Mouse (Mus musculus): ENCODE data around the gene Rbm14.
"Not testable (repeated sequence)": the region's sequence is repeated elsewhere in the genome, so short reads cannot be mapped to it uniquely, and the experiment has no call there.

The Rbm14 gene

DNA sequence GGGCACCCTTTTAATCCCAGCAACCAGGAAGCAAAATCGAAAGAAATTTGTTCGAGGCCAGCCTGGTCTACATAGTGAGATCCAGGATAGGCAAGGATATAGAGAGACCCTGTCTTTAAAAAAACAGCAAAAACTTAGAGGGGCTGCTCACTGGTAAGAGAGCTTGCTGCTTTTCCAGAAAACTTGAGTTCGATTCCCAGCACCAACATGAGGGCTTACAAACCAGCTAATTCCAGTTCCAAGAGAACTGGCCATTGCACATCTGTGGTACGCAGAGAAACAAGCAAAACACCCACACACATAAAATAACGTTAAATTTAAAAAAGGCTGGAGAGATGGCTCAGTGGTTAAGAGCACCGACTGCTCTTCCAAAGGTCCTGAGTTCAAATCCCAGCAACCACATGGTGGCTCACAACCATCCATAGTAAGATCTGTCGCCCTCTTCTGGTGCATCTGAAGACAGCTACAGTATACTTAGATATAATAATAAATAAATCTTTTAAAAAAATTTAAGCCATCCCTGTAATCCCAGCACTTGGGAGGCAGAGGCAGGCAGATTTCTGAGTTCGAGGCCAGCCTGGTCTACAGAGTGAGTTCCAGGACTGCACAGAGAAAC lies 1.0 kb upstream of the Rbm14 start:
- DNase-seq = not testable (repeated sequence)

DNA sequence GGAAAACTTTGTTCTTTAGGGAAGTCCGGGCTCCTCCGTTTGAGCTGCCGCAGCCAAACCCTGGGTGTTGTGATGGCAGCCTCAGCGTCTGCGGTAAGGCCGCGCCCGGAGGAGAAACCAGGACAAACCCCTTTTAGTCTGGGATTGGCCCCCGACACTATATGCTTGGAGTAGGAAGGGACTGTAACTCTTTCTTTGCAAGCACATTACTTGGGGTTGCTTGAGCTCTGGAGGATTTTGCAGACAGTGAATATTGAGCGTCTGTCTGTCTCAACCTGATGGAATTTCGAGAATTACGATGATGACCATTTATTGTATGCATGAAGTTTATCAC lies 442 bp upstream of the Rbm14 start:
- no peak for DNase-seq

GRCm38 (mm10) chr19:4810746-4811062 lies 730 bp downstream of the Rbm14 start:
- no peak for DNase-seq

GRCm38 (mm10) chr19:4810309-4810708 lies 1.1 kb downstream of the Rbm14 start:
- DNase-seq = no peak

DNA sequence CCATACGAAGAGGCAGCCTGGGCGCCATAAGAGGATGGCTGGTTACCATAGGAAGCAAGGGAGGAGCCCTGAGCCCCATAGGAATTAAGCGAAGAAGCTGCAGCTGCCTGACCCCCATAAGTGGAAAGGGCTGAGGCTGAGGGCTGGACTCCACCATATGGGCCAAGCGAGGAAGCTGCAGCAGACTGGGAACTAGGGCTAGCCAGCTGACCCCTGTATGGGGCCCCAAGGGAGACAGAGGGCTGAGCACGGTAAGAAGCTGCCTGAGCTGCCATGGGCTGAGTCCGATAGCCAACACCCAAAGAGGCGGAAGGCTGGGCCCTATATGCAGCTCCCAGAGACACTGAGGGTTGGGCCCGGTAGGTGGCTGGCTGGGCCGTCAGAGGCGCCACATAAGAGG lies 8.2 kb downstream of the Rbm14 start:
- no peak for DNase-seq

GRCm38 (mm10) chr19:4802691-4803091 lies 8.7 kb downstream of the Rbm14 start:
- DNase-seq = peak; percentile 70

- no peak for DNase-seq
These were observed 12.4 kb downstream of the Rbm14 start for GRCm38 (mm10) chr19:4799083-4799482.

DNA sequence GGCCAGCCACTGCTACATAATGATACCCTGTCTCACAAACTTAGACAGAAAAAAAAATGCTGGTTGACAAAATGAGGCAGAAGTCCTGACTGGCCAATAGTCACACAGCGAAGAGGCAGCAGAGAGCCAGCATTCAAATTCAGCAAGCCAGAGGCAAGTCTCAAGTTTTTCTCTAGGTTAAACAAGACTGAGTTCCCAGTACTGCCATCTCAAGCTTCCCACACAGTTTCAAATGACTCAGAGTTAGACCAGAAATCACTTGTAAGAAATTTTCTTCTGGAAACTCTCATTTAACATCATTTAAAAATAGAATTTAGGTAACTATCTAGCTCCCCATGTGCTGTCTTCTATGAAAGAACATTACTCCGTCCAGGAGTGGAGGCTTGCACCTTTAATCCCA lies 13.6 kb downstream of the Rbm14 start:
- no peak for DNase-seq

DNA sequence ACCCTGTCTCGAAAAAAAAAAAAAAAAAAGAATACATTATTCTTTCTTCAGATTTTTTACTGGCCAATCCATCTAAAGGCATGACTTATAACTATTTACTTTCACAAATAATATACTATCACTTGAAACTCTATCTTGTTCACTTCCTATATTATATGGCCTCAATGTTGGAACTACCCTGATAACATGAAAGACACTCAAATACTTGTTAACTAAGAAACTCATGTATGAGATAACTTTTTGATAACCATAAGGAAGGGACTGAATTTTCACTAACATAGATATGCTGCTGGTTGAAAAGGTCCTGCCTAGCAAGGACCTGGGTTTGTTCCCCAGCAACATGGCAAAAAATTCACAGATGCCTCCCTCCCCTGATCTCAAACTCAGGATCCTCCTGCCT lies 15.5 kb downstream of the Rbm14 start:
- DNase-seq = no peak

DNA sequence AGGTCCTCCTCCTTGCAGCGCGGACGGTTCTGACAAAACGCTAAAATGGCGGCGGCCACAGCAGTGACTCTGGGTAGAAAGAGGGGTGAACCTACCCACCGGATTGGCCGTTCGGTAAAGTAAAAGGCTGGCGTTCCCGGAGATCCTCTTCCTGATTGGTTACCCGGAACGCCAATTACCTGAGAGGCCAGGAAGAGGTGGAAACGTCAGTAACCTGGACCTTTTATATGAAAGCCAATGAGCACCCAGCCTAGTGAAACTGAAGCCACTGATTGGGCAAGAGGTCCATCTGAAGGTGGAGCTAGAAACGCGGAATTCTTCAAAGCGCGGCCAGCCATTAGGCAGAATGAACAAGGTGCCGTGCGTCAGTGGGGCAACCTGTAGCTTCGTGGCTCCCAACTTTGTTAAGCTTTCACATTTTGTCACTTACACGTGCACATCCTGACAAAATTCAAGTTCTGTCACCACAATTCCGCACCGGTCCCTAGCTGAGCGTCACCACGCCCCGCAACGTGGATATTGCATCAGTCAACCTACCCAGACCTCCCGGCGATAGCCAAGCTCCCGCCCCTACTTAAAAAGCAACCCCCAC lies 17.5 kb downstream of the Rbm14 start, which contains the start of gene Rbm4:
TSS of gene Rbm4 (minus strand) at position 71 of the 592 bp plus-strand sequence.
- peak; percentile 99 for DNase-seq

DNA sequence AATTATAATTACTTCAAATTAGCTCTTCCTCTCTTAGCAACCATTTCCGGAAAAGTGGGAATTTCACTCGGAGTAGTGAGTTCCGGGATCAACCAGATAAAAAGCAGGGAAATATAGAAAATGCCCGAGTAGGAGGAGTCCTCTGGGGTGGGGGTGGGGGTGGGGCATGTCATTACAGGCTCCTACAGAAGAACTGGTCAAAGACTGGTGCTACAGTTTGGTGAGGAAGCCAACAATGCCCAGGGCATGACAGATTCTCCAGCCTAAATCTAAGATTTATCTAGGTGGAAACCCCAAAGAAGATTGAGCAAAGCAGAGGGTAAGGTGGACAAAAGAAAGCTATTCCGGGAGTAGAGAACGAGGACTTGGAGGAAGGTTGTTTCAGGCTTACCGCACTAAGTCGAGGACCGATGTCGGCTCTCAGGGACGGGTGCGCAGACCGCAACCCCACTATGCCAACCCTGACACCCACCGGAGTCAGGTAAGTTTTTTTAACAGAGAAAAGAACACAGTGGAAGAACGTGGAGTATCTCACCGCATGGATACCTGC lies 18.1 kb downstream of the Rbm14 start:
- DNase-seq = no peak

GRCm38 (mm10) chr19:4786313-4786712 lies 25.1 kb downstream of the Rbm14 start:
- no peak for DNase-seq

DNA sequence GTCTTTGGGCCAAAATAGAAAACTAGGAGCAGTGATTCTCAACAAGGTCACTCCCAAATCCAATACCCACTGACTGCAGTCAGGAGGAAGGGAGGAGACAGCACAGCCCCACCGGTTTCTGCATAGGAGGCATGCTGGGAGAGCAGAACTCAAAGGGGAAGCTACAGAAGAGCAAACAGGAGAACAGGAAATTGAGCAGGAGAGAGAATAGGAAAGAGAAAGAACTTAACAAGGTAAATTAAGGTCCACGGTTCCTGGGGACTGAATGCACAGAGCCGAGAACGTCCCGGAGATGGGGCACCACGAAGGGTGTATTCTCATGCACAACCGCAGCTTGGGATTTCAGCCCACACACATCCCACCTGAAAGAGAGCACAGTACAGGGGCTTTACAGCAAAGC lies 26.2 kb downstream of the Rbm14 start:
- DNase-seq = no peak

DNA sequence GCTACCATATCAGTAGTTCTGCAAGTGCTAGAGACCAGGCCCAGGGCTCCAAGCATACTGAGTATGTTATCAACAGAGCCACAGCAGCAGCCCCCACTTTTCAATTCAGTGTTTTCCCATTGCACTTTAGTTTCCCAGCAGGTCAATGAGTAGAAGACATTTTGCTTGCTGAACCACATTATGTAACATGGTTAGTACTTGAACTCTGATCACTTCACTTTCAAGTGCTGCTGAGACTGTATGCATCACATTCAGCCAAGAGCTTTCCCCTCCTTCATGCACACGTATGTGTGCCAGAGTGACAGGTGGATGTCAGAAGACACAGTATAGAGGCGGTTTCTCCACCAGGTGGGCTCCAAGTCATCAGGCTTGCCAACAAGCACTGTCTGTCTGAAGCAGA lies 28.5 kb downstream of the Rbm14 start:
- no peak for DNase-seq

- no peak for DNase-seq
These were observed 38.6 kb downstream of the Rbm14 start for GRCm38 (mm10) chr19:4772785-4773184.

- no peak for DNase-seq
These were observed 43.8 kb downstream of the Rbm14 start for GRCm38 (mm10) chr19:4767507-4768148.

- DNase-seq = peak; percentile 53
These were observed 48.6 kb downstream of the Rbm14 start for GRCm38 (mm10) chr19:4762876-4763275.

- not testable (repeated sequence) for DNase-seq
These were observed 50.9 kb downstream of the Rbm14 start for GRCm38 (mm10) chr19:4760544-4760943.

GRCm38 (mm10) chr19:4756921-4757320 lies 54.5 kb downstream of the Rbm14 start:
- no peak for DNase-seq

DNA sequence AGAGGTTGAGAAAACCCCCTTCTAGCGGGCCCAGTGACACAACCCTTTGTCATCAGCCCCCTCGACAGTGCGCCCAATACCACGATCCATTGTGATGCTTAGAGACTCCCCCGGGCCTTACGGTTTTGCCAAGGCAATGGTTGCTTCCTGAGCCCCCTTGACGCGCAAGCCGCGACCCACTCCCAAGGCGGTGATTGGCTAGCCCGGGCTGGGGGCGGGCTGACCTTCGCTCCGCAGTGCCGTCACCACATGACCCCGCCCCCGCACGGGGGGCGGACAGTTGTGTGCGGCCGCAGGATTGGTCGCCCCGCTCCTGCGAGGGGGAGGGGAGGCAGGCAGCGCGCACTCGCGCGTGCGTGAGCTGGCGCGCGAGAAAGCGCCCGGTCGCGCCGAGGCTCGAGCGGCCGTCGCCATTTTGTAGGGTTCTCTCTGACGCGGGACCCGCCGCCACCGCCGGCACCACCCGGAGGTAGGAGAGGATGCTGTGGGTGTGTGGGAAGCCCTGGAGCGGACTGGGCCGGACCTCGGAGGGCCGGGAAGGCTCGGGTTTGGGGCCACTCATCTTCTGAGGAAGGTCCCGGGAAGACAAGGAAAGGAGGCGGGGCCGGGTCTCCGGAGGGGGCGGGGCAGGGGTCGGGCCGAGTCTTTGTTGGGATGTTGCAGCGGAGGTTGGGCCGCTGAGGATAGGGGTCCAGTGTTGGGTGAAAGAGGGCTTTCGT lies 55.1 kb downstream of the Rbm14 start, which contains the start of gene Rbm4b:
TSS of gene Rbm4b (plus strand) at position 305 of the 719 bp plus-strand sequence.
- peak; percentile 97 for DNase-seq

DNA sequence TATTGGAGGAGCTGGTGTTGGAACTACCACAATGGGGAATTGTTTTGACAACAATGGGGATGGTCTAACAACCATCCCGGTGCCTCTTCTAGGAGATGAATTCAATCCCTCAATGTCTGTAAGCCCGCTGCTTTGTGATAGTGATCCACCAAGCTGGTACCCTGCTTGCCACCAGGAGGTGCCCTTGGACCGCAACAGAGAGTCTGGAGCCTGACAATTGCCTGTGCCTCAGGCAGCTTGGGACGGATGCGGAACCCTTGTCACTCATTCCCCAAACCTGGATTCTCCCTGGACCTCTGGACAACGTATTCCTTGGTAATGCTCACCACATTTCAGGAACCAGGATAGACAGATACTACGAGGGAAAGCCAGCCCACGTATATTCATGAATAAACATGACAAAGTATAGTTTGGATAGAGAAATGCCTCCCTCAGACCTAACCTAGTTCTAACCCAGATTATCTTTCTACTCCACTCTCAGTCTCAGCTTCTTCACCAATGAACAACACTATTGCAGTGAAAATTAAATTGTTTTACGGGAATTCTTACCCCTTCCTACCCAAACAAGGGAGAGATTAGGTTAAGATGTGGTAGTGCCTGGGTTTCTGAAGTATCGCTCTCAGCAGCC lies 55.8 kb downstream of the Rbm14 start:
- peak; percentile 90 for DNase-seq

All from cerebellum, adult 11-12 months (tissue).